Mouse (Mus musculus) brain, embryonic 18.5 days (tissue): ENCODE results near the gene Tmem160.

Source experiments
- DNase-seq: peaks from one replicate; pipeline ENCODE4 v3.0.0-alpha.2; 2012; ENCODE audit warnings: low read depth, low spot score

Gene Tmem160

DNA sequence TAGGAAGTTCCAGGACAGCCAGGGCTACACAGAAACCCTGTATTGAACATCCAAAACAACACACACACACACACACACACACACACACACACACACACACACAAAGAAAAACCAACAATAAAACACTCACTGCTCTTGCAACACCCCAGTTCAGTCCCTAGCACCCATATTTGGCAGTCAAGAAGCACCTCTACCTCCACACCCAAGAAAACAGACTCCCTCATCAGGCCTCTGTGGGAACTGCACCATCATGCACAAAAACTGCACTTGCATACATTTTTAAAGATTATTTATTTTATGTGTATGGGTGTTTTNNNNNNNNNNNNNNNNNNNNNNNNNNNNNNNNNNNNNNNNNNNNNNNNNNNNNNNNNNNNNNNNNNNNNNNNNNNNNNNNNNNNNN is 11.3 kb upstream of the Tmem160 start:
- no peak for DNase-seq

DNA sequence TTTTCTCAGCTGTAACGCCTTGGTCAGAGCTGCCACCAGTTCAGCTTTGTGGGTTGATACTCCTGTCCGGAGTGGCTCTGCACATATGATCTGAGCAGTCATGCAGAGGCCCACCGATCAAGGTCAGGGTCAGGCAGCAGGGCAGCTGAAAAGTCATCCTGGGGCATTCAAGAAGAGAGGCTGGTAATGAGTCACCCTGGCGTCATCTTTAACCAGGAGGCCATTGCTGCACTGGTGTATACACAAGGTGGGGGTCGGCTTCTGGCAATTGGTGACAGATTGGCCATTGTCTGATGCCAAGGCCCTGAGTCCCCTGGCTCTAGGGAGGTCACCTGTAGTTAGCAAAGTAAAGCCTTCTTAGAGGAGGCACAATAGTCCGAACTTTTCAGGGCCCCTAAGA is 923 bp upstream of the Tmem160 start:
- no peak for DNase-seq

DNA sequence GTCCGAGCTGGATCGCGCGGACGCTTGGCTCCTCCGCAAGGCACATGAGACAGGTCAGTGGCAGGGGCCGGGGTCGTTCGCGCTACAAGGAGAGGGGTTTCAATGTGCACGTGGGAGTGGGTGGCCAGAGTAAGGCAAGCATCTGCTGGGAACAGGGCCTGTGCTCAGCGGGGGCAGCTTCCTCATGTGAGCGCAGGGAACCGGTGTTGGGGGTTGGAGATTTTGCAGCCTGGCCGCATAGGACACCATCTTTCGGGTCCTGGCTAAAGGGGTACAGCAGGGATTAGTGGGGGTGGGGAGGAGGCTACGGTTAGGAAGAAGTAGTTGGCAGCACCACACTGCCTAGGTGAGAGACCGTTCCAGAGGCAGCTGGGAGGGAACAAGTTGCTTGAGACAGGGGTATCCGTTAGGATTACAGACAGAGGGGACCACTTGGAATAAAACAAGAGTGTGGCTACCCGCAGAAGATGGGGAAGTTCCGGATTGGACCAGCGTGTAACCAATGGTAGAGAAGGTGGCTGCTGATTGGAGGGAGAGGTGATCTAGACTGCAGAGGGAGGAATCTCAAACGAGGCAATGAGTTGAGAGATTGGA is 636 bp downstream of the Tmem160 start:
- peak; percentile 65 for DNase-seq

DNA sequence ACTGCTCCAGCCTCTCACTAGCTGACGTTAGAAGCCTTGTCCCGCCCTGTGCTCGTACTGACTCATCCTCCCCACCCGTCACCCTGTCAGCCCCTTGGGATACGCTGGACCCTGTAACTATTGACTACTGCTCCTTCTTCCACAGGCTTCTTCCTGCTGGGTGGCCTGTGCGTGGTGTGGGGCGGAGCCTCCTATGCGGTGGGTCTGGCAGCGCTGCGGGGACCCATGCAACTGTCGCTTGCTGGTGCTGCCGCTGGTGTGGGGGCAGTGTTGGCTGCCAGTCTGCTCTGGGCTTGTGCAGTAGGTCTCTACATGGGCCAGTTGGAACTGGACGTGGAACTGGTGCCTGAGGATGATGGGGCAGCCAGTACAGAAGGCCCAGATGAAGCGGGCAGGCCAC is 2.4 kb downstream of the Tmem160 start:
- DNase-seq = no peak

DNA sequence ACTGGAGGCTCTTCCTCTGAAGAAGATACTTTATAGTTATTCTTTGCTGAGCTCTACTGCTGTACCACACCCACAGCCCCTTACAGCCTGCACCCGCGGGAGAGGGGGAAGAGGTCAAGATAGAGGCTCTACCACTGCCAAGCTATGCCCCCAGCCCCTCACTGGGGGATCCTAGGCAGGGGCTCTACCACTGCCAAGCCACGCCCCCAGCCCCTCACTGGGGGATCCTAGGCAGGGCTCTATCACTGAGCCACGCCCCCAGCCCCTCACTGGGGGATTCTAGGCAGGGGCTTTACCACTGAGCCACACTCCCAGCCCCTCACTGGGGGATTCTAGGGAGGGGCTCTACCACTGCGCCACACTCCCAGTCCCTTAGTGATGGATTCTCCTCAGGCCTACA is 3.7 kb downstream of the Tmem160 start:
- DNase-seq = no peak

DNA sequence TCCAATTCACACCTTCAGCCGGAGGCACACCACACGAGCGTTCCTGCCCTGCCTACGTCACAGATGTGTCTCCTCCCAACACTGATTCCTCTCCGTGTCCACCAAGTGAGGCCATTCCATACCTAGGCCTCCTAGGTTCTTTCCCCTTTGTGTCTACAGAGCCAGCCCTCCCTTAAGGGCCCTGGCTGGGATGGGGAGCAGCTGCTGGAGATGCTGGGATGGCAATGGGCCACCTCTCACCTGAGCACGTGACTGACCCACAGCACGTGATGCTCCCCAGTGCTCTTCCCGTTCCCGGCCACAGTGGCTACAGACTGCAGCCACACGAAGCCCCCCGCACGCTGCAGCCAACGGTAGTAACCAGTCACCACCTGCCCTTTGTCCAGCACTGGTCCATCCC is 8.0 kb downstream of the Tmem160 start:
- no peak for DNase-seq

DNA sequence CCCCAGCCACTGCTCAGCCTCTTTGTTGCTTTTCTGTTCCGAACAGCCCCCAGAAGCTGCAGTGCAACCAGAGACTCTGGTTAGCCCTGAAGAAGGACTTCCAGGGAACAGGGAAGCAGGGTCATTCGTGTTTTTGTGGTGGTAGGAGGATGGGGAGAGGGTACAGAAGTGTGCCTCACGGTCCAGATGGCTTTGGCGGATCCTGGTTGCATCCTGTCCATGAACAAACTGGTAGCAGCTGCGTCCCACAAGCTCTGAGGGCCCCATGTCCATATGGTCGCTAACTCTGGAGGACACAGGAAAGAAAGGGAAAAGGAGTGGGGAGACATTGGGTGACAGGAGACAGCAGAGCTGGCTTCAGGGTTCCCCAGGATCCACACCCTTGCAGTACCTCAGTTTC is 8.6 kb downstream of the Tmem160 start:
- DNase-seq = no peak

DNA sequence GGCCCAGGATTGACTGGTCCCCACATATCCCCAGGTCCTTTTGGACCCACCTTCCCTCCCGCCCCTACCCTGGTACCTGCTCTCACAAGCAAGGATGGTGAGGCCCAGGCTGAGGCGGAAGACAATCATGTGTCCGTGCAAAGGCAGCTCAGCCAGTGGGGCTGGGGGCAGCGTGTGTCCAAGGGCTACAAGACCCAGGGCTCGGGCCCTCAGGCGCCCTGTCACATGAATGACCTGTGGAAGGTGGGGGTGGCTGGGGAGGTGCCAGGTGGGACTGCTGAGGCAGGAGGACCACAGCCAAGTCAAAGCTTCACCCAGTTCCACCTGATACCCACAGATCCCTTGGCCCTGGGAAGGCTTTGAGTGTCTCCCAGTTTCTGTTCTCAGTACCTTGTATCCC is 9.1 kb downstream of the Tmem160 start:
- DNase-seq = no peak

DNA sequence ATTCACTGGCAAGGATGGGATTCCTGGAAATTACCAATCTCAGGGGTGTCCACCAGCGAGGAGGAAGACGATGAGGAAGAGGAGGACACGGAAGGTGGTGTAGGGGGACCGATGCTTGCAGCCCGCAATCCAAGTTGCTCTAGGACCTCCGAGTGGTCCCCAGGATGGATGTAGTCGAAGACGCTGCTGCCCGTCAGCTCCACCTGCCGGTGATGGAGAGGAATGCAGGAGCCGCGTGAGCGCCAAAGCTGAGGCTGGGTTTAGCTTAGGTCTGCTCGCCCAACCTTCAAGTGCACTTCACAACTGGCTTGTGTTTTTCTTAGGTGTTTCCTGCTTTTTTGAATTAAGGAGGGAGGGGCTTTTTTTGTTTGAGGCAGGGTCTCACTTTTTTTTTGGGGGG is 10.6 kb downstream of the Tmem160 start:
- DNase-seq = no peak

DNA sequence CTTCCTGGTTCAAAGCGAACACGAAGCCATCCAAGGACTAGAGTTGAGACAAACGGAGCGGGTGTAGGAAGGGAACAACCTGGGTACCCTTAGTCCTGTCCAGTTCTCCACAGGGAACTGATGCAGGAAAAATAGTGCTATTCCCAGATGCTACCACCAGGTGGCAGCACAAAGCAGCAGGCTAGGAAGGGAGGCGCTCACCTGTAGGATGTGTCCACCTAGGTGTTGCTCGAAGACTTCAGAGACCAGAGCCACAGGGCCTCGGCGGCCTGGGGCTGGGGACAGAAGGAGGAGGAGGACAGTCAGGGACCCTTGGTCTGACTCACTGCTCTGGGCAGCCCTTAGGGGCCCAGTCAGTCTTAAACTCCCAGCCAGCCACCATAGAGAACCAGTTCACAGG is 12.6 kb downstream of the Tmem160 start:
- DNase-seq = no peak

DNA sequence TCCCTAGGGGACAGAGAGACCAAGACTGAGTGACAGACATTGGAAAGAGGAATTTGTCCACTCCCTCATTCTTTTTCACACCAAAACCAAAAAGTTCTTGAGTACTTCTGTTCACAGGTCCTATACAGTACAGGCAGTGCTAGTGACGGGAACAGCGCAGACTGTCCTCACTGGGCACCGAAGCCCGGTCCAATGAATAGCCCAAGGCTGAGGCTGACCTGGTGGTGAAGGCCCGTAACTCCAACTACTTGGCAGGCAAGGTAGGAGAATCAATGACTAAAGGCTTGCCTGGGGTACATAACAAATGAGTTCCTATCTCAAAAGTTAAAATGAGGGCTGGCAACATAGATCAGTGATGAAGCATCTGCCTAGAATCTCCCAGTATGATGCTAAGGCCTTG is 13.0 kb downstream of the Tmem160 start:
- DNase-seq = no peak

DNA sequence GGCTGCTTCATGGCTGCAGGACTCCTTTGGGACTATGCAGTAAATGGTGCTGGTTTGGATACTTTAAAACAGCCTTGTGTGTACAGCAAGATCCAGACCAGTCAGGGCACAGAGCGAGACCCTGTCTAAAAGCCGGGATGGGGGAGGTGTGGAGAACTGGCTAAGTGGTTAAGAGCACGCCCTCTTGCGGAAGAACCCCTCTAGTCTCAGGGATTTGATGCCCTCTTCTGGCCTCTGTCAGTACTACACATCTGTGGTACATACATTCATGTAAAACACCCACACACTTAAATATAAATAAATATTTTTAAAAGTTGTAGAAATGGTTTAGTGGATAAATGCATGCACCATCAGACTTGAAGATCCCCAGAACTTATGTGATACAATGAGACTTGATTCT is 14.0 kb downstream of the Tmem160 start:
- no peak for DNase-seq

DNA sequence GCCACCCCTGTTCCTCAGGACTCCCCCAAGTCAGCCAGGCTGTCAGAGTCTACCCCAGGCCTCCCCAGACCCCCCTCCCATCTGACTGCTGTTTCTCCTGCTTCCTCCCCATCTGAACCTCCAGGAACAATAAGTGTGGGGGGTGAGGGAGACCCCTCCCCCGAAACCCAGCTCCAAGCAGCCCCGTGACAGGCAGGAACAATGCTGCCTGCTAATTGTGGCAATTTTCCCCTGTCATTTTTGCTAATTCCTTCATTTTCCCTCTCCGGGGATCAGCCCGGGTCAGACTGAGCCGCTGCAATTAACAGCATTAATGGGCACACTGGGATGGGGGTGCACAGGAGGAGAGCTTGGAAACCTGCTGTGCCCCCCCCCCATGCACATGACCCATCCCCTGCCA is 15.5 kb downstream of the Tmem160 start:
- DNase-seq = no peak

DNA sequence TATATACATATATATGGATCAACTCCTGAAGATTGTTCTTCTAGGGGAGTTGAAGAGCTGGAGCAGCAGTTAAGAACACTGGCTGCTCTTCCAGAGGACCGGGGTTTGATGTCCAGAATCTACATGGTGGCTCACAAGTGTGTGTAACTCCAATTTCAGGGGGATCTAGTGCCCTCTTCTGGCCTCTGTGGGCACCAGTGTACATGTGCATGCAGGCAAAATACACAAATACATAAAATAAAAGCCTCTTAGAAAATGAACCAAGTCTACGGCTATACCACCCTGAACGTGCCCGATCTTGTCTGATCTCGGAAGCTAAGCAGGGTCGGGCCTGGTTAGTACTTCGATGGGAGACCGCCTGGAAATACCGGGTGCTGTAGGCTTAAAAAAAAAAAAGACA is 19.0 kb downstream of the Tmem160 start:
- DNase-seq = no peak

DNA sequence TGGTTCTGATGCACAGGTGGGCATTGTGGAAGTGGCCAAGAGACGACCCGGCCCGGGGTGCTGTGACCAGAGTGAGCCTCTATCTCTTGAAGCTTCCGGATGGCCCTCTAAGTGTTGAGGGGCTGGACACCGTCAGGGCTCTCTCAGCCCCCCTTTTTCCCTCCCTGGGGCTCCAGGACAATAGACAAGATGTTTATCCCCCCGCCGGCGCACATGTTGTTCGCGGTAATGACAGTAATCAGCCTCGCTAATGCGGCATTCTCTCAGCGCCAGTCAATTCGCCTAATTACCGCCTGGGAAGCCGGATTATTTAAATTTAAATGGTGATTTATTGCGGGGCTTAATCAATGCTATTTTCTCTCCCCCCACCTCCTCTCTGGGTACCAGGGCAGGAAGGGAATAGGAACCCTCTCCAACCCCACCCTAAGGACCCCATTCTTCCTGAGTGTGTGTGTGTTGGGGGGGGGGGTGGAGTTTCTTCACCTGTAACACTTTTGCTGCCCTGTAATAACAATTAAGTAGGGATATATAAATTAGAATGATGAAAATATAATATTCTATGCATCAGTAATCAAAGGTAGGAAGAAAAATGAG is 19.6 kb downstream of the Tmem160 start:
- no peak for DNase-seq

DNA sequence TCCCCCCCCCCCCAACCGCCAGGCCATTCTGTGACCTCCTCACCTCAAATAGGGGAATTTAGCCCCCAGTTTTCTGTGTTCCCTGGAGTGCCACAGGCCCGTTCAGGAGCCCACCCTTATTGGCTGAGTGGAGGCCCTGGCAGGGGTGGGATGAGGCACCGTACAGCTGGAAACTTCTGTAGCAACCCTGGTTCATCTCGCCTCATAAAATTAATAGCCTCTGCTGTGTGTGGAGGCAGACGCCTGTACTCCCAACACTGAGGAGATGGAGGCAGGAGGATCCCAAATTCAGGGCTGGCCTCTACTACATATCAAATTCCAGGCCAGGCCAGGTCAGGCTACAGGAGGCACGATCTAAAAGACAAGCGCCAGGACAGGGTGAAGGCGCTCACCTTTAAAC is 21.3 kb downstream of the Tmem160 start:
- DNase-seq = no peak

DNA sequence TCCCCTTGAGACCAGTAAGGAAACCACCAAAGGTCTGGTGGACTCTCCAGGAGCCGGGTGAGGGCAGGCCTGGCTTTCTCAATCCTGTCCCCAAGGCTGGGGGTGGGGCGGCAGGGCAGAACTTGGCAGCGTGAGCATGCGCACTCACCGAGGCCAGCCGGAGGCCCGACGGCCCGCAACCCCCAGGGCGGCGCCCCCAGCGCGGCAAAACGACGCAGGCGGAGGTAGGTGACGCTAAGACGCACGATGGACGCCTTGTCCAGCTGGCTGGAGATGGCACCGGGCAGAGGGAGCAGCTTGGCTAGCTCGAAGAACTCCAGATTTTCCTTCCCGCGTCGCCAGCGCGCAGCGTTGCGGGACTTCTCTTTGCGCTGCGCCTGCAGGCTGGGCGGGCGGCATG is 21.9 kb downstream of the Tmem160 start:
- DNase-seq = no peak

DNA sequence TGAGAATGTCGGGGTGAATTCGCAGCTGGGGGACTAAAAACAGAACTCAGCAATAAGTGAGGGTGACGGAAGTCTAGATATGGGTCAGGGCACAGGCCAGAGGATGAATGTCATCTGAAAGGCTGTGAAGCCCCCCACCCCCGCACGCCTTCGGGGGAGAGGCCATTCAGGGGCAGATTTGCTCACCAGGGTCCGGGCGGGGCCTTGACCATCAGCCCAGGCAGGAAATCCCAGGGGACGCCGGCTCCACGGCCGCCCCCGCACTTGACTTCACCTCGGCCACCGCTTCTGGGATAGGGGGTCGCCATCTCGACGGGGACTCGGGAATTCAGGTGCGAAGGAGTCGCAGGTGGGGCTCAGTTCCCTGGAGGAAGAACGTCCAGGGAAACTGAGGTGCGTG is 22.7 kb downstream of the Tmem160 start:
- no peak for DNase-seq

DNA sequence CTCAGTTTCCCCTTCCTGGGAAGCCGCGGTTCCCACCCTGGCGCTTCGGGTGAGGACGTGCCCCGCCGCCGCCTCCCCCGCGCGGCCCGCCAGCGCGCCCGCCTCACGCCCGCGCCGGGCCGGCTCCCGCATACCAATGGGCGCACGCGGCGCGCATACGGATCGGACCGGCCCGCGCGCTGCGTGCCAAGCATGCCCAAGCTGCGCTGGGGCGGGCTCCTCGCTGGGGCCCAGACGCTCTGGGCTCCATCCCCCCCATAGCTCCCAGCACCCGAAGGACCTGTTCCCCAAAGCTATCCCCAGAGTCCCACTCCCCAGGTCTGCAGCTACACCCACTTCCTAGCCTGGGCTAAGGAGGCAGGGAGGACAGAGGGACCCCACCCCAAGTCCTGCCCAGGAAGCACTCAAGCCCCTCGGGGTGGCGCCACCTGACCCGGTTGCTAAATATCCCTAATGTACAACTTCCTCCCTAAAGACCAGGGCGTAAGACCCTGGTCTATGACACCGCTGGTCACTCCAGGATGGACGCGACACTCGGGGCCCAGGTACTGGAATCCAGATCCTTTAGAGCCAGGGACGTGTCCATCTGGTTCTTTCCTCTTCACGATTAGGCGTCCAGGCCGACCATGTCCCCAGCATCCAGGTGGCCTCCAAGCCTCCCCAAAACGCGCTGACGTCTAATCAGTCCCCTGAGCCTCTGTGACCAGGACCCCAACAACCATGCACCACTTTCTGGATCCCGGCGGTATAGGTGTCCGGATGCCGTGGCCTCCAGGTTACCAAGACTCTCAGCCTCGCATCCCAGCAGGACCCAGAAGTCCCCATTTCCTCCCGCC is 23.4 kb downstream of the Tmem160 start:
- no peak for DNase-seq

DNA sequence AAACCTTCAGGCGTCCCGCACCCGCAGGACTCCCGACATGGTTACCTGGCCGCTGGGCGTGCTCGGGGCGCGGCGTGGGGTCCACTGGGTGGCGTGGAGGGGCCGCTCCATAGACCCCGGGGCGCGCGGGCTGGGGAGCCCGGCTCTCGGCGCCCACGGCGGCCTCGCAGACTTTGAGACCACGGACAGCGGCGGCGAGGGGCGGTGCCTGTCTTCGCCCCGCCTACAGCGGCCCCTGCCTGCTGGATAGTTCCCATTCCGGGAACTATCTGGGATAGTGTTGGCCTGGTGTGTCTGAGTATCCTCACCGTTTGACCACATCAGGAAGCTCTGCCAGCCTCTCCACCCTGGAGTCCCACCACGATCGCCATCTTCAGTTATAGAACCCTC is 24.0 kb downstream of the Tmem160 start:
- no peak for DNase-seq

DNA sequence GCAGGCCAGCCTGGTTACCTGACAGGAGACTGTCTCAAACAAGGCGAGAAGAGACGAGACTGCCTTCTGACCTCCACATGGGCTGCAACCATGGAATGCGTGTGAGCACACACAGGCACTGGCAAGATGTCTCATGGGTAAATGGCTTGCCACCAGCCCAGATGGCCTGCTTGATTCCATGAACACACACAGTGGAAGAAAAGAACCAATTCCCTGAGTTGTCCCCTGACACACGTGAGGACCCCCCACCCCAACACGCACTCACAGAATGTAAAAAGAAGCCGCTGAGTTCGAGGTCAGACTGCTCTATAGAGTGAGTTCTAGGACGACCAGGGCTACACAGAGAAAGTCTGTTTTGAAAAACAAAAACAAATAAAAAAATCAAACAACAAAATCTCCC is 25.0 kb downstream of the Tmem160 start, which contains the start of gene Npas1:
Npas1 (minus strand) TSS at position 101 of the 400 bp plus-strand sequence.
- no peak for DNase-seq

DNA sequence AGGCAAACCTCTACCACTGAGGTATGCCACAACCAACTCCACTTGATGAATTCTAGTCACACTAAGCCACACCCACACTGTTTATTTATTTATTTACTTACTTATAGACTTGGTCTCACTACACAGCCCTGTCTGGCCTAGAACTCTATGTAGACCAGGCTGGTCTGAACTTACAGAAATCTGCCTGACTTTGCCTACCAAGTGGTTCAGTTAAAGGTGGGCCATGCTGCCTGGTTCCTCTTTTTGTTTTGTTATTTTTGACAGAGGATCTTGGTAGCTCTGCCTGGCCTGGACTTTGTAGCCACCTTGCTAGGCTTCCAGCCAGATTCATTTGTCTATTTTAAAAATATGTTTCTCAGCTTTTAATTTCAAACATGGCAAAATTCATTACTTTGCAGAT is 36.2 kb downstream of the Tmem160 start:
- DNase-seq = no peak

DNA sequence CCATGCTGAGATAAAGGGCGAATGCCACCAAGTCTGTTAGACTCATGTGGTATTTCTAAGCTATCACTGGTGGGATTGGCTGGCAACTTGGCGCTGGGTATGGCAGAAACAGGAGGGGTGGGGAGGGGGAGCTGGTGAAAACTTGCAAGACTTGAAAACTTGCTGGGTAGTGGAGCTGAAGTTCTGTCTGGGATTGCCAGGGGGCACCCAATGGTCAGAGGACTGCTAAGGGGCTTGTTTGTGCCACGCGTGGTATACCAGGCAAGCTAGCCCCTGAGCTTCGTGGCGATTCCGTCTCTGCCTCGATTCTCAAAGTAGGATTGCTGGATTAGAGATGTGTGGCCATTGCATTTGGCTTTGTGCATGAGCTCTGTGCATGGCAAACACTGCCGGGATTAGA is 37.4 kb downstream of the Tmem160 start:
- no peak for DNase-seq
